Mouse (Mus musculus): ENCODE results near the gene Zfhx3. TPM values are rescaled to one million over a fixed set of nuclear protein-coding genes. Genes with fewer than 3 reads are reported as not detected.

Zfhx3 gene
- polyA plus RNA-seq, 2 experiments from 2014 or later, result 0.23 to 0.27 TPM

GRCm38 (mm10) chr8:108724818-108725506 is 782.5 kb downstream of the Zfhx3 start:
- no peak for ATAC-seq

GRCm38 (mm10) chr8:108725631-108726030 is 783.2 kb downstream of the Zfhx3 start:
- ATAC-seq, result no peak

GRCm38 (mm10) chr8:108726541-108727241 is 784.2 kb downstream of the Zfhx3 start:
- ATAC-seq, result no peak

GRCm38 (mm10) chr8:108729169-108729568 is 786.7 kb downstream of the Zfhx3 start:
- ATAC-seq, result no peak

- ATAC-seq, result no peak
These were observed 787.4 kb downstream of the Zfhx3 start for GRCm38 (mm10) chr8:108729667-108730329.

GRCm38 (mm10) chr8:108730907-108731440 is 788.5 kb downstream of the Zfhx3 start:
- ATAC-seq, result no peak

- no peak for ATAC-seq
These were observed 790.1 kb downstream of the Zfhx3 start for GRCm38 (mm10) chr8:108732500-108732899.

GRCm38 (mm10) chr8:108733385-108733784 is 790.9 kb downstream of the Zfhx3 start:
- ATAC-seq, result no peak

GRCm38 (mm10) chr8:108736442-108736841 is 794.0 kb downstream of the Zfhx3 start:
- no peak for ATAC-seq

GRCm38 (mm10) chr8:108738179-108738578 is 795.7 kb downstream of the Zfhx3 start:
- no peak for ATAC-seq

- ATAC-seq, result no peak
These were observed 797.1 kb downstream of the Zfhx3 start for GRCm38 (mm10) chr8:108739517-108739916.

- no peak for ATAC-seq
These were observed 798.0 kb downstream of the Zfhx3 start for GRCm38 (mm10) chr8:108740443-108740842.

- ATAC-seq, result no peak
These were observed 799.2 kb downstream of the Zfhx3 start for GRCm38 (mm10) chr8:108741651-108742050.

GRCm38 (mm10) chr8:108742465-108742864 is 800.0 kb downstream of the Zfhx3 start:
- ATAC-seq, result no peak

GRCm38 (mm10) chr8:108743238-108743637 is 800.8 kb downstream of the Zfhx3 start:
- ATAC-seq, result no peak

- no peak for ATAC-seq
These were observed 803.1 kb downstream of the Zfhx3 start for GRCm38 (mm10) chr8:108745551-108745950.

GRCm38 (mm10) chr8:108748095-108748494 is 805.7 kb downstream of the Zfhx3 start:
- ATAC-seq, result no peak

GRCm38 (mm10) chr8:108748851-108749376 is 806.5 kb downstream of the Zfhx3 start:
- no peak for ATAC-seq

GRCm38 (mm10) chr8:108750806-108751205 is 808.4 kb downstream of the Zfhx3 start:
- no peak for ATAC-seq

- no peak for ATAC-seq
These were observed 812.1 kb downstream of the Zfhx3 start for GRCm38 (mm10) chr8:108754556-108754955.

GRCm38 (mm10) chr8:108755400-108756325 is 813.2 kb downstream of the Zfhx3 start:
- ATAC-seq, result no peak

All from CD4-positive, CD25-positive, alpha-beta regulatory T cell, adult 4 months (primary cell).